Mouse (Mus musculus): ENCODE measurements around the gene Vcp.
A peak's percentile ranks its signal among the peaks of the same experiment; 100 is the strongest.

The Vcp gene

DNA sequence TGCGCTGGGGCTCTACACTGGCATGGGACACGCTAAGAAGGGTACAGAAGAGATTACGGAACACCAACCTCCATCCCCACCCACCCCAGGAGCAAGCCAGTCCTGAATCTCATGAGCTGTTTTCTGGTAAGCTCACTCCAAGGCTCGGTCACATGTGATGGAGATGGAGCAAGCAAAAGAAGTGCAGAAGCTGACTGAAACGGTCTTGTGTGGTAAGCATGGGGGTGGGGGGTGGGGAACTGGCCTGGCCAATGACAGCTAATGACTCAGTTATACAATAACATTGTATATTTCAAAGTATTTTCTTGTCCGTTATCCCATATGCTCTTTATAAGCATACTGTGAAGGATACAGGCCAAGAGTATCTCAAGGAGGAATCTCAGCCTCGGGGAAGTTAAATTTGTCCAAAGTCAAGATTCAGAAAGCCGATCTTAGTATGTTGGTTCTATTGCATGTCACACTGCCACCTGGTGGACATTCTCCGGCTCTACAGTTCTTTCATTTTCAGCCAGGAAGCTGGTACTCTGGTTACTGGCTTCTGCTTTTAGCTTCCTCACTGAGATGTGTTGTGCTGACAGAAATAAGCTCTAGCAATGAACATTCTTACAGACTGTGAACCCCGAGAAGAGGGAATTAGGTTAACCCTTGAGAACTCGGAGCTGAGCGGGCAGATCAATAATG lies 35.1 kb downstream of the Vcp start:
- peak in 1 of 2 experiments; percentile 46 for DNase-seq

DNA sequence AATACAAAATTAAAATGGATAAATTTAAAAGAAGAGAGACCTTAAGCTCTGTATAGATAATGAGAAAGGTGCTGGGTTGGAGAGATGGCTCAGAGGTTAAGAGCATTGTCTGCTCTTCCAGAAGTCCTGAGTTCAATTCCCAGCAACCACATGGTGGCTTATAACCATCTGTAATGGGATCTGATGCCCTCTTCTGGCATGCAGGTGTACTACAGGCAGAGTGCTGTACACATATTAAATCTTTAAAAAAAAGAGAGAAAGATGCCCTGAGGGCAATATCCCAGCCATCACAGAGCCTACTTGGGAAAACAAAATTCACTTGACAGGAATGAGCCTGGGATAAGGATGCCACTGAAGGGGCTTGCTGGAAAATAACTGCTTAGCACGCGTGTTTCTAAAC lies 36.8 kb downstream of the Vcp start:
- DNase-seq, result no peak

DNA sequence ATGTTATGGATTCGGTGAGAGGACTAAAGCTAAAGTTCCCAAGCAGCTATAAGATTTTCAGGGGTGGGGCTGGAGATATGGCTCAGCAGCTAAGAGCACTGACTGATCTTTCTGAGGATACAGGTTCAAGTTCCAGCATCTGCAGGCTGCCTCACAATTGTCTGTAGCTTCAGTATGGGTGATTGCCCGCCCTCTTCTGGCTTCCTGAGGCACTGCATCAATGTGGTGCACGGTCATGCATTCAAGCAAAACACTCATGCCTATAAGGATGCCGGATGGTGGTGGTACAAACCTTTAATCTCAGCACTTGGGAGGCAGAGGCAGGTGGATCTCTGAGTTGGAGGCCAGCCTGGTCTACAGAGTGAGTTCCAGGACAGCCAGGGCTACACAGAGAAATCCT lies 38.7 kb downstream of the Vcp start:
- DNase-seq, result peak in 1 of 2 experiments; percentile 60

DNA sequence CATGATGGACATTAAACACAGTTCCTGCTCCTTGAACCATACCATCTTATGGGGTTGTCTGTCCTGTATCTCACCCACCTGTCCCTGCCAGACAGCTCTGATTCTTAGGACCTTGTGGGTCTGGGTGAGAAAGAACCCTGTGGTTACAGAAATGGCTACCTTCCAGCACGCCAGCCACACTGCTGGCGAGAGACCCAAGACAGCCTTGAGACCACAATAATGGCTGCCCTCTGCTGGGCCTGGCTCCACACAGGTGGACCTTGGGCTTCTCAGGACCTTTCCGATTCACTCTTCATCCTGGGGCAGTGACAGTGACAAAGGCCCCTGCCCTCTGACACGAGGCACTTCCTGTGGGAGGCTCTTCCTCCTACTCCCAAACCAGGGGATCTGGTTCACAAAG lies 40.9 kb downstream of the Vcp start:
- no peak for DNase-seq

DNA sequence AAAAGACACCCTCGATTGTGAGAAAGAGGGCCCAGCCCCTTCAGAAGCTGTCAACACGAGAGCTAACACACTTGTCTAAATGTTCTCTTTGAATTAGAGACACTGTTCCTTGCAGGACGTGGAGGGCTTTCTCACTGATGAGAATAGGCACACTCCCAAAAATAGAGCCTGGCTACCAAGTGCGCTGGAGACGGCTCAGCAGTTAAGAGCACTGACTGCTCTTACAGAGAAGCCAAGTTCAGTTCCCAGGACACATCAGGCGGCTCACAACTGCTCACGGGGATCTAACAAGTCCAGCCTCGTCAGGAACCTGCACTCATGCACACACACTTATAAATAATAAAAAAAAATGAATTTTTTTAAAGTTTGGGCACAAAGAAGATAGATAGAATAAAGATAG lies 41.4 kb downstream of the Vcp start:
- no peak for DNase-seq

DNA sequence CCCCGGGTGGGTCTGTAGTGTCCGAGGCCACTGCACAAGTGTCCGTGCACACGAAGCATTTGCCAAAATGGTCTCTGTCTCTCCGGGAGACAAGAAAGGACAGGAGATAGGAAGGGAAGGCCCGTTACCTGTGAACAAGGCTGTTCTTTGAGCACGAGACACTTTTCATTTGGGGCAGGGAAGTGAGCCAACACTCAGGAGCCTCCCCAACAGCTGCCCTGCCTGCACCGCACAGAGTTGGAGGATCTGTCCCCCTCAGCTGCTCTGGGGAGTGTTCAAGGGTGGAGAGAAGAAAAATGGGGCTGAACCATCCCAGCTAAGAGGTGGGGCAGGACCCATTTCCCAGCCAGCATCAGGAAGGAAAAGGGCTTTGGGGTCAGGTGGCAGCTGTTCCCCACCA lies 42.3 kb downstream of the Vcp start:
- DNase-seq, result no peak

DNA sequence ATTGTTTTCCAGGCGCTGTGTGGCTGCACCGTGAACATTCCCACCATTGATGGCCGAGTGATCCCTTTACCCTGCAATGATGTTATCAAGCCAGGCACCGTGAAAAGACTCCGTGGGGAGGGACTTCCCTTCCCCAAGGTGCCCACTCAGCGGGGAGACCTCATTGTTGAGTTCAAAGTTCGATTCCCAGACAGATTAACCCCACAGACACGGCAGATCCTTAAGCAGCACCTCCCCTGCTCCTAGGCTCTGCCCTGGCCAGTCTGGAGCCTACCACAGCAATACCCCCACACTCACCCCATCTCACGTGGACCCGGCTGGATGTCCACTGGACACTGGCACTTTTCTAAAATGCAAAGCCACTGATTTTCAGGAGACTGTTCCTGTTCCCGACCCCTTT lies 43.0 kb downstream of the Vcp start:
- DNase-seq, result no peak

DNA sequence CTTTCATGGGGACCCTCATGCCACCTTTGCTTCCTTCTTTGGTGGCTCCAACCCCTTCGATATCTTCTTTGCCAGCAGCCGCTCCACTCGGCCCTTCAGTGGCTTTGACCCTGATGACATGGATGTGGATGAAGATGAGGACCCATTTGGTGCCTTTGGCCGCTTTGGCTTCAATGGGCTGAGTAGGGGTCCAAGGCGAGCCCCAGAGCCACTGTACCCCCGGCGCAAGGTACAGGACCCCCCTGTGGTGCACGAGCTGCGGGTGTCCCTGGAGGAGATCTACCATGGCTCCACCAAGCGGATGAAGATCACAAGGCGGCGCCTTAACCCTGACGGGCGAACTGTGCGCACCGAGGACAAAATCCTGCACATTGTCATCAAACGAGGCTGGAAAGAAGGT lies 43.7 kb downstream of the Vcp start:
- no peak for DNase-seq

DNA sequence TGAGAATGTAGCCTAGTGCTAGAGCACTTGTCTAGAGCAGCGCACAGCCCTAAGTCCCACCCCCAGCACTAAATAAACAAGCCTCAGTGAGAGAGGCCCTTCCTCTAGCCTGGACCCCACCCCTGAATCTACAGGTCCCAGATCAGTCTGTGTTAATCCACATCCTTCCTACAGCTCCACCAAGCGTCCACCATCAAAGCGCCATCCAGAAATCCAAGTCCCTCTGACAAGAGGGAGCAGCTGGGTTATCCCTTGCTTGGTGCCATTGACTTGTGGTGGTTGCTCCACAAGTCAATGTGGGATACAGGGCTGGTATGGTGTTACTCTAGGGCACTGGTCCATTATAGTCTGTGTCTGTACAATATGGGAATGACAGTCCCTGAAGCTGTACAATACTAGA lies 45.1 kb downstream of the Vcp start:
- no peak for DNase-seq

DNA sequence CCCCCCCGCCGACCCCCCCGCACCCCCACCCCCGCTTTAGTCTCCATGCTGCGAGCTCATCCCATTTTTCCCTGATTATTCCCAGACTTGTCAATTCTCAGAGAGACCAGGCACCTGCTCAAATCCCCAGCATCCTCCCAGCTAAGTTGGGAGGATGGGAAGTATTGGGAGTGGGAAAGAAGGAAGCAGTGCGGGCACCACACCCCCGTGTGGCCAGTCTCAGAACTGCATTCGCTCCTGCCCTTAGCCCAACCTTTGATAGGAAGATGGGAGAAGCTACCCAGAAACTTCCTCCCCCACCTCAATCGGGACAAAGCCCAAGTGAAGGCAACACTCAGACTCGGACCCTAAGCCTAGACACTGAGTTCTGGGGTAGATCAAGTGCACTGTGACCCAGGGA lies 46.0 kb downstream of the Vcp start:
- DNase-seq, result peak; percentile 25 to 64

DNA sequence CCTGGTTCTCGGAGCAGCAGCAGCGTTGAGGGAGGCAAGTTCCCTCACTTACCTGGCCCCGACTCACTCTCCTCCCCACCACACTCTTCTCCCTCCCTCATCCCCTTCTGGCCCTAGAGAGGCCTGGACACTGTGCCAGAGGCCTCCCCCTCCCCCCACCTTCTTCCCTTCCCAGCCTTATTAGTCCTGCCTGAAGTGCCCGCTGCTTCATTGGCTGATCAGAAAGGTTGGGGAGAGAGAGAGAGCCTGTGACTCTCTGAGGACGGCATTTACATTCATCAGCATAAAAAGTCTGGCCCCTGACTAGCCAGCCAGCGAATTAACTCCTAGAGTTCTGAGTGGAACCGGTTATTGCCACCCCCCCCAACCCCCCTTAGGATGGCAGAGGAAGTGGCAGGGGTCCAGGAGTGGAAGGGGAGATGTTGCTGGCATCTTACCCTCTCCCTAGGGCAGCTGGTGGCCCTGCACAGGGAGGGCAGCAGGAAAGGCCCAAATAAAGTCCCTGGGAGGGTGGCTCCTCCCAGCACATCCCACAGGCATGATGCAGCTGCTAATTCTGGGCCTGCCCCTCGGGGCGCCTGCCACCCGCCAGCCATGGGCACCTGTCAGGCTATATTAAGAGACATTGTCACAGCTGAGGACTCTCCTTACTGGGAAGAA lies 46.7 kb downstream of the Vcp start:
- DNase-seq, result no peak

DNA sequence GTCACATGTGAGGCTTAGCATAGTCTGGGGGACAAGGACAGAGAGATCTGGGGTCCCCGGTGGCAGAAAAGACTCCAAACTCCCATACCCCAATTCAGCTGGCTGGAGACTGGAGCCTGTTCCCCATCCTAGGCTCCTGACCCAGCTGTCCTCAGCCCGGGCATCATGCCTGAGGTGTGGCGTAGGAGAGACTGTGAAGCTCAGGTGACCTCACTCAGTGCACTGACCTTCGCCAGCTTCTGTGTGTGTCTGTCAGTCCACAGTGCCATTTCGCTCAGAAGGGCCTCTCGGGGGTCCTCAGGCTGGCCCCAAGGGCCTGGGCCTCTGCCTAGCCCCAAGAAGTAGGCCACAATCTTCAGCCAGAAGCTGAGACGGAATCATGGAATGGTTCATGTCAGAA lies 47.7 kb downstream of the Vcp start:
- no peak for DNase-seq

DNA sequence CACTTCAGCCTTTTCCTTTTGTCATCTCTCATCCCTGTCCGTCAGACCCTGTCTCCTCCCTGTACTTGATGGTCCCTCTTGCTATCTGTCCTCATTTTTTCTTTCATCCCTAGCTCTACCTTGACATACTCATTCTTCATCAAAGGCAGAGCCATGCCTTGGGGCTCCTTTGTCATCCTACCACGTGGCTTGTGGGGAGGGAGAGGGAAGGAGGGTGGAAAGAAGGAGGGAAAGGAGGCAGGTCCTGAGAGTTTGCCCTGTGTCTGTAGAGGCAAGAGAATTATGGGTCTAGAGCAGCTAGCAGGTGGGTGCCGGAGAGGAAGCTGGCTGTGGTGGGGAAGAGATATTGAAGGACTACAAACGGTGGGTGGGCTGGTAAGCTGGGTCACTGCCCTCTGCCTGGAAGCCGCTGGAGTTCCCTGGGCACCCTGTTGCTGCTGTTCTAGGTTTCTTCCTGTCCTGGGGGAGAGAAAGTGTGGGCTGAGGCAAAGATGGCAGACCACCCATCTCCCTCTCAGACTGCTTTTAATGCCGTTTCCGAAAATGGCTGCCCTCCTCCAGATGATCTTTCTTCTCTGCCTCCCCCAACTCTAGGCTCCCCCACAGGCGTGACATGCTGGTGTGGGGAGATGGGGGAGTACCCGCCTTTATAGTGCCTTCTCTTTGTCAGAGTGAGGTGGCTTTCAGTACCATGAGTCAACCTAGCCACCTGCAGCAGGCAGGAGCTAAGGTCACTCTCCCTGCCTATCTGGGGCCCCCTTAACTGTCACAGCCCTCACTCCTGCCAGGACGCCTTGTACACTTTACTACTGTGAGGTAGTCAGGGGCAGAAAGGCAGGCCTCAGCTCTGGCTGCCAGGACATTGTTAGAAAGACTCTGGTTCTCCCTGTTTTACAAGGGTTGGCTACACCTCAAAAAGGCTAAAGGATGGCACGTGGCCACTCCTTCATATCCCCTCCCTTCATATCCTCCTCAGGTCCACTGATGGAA lies 48.8 kb downstream of the Vcp start:
- DNase-seq, result no peak

DNA sequence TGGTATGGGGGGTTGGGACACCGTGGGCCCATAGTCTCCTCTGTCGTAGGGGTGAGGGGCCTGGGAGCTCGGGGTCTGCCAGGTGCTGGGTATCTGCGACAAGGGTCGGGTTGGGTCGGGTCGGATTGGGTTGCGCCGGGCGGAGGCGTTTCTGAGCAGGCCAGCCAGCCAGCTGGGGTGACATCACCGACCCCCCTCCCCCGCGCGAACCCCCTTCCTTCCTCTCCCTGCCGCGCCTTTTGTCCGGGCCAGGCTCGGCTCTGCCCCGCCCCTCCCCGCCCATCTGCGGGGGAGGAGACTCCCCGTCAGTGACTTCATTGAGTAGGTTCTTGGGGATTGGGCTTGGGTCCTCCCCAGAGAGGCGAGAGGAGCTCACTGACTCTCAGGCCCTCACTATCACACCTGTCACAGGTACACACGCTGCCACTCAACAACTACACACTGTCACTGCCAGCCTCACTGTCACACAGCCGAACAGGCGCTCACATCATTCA lies 50.2 kb downstream of the Vcp start:
- peak; percentile 85 to 90 for DNase-seq

DNA sequence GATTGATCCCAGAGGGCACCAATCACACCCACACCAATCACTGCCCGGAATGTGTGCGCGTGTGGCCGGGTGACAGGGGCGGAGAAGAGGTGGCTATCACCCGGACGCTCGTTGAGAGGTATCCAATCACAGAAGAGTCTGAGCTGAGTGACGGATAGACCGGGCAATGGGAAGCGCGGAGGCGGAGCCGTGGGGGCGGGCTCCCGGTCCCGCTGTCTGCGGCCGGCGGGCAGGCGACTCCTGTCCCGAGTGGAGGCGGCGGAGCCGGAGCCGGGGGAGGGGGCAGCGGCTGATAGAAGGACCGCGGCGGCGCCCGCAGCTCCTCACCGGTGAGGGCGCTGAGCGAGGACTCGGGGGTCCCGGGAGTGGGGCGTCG lies 50.6 kb downstream of the Vcp start, which contains the start of gene Dnajb5:
Dnajb5 (plus strand) TSS at position 139 of the 376 bp plus-strand sequence.
- peak; percentile 96 to 98 for DNase-seq

DNA sequence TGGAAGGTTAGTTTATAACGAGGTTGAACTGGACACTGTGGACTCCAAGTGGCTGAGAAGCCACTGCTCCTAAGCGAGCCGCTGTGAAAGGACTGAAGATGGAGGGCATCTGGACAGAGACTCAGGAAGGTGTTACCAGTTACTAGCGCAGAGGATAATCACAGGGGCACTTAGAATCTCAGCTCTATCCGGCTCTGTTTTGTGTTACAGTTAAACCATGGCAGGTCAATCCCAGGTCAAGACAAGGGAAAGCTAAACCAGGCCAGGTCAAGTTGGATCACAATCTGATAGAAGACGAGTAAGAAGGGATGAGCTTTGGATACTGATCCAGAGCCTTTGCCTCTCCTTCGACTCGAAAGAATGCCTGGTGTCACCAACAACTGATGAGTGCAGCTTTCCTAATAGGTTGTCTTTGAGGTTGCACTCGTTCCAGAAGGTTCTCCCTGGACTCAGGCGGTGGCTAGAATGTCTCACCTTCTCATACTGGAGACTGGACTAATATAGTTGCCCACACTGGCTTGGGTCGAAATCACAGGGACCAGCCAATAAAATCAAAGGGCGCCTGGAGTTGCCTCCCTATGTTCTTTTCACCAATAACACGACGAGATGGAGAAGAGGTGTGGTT lies 51.1 kb downstream of the Vcp start:
- no peak for DNase-seq

DNA sequence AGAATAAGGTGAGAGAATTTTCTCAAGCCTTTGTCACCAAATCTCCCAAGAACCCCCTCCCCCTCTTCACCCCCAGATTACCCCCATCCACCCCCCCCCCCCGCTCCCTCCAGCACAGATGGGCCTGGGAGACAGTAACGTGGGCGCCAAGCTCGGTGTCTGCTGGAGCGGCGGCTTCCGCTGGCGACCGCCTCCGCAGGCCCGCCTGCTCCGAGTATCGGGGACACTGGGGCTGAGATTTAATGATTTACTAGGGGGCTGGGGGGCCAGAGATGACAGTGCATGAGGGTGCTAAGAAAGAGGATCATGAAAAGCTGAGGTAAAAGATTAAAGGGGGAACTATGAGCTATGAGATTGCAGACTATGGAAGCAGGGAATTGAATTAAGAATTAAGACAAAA lies 51.8 kb downstream of the Vcp start:
- no peak for DNase-seq

DNA sequence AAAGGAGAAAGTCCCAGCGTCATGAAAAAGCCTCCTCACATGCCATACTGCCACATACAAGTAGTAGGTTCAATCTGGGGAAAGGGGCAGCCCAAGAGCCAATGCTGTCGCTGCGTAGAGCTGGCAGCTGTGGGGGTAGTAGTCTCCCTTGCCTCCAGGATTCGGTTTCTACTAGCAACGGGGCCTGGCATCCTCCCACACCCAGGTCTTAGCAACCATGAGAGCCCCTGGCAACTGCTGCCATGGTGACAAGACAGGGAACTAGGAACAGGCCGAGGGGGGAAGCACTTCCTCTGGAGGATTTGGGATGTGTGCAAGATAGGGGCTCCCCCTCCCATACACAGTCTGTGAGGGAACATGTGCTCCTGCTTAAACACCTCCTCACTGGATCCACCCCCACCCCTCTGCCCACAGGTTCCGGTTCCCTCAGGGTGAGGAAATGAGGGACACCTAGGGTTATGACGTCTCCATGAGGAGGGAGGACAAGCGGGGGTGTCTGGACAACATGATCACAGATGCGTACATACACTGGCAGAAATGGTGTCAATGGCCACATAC lies 53.5 kb downstream of the Vcp start:
- no peak for DNase-seq

DNA sequence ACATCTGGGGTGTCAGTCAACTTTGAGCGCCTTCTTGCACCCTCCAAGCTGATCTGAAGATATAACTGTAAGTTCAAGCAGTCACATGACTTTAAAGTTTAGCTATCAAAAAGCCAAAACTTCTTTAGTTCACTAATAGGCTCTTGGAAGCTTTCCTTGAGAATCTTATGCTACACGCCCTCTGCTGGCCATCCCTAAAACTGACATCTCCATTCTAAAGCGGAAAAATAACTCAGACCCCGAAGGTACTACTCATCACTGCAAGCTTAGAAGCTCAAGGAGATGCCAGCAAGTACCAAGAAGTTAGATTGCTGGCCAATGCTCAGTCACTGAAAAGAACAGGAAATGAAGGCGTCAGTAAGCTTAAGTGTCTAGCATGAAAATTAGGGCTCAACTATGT lies 54.4 kb downstream of the Vcp start:
- DNase-seq, result peak in 1 of 2 experiments; percentile 50

DNA sequence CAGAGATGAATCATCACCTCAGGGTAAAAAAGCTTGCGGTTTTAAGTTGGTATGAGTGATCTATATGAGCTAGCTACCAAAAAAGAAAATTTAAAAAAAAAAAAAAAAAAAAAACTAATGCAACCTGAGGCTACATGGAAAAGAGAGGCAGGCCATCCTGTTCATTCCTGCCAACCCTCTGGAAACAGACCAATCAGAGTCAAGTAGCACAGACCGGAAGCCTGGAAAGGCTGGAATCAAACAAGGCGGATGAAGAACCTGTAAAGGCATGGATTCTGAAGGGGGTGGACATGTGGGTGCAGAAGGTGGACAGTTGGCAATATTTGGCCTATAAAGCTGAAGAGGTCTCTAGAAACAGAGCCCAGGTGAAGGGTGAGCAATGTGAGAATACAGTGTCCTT lies 54.9 kb downstream of the Vcp start:
- no peak for DNase-seq

DNA sequence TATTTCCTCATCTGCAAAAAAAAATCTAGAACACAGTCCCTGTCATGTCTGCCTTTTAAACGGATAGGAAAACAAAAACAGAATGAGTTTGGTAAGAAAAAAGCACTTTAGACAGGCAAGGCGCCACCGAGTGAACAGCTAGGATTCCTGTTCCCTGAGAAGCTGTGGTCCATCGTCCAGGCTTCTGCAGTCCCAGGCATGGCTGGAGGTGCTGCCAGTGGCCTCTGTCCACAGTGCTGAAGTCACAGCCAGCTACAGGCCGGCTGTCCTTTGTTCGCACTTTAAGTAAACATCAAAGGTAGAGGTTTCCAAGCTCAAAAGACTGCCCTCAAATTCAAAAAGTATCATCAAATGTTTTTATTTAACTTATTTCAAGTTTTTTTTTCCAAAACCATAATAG lies 55.3 kb downstream of the Vcp start:
- DNase-seq, result no peak

DNA sequence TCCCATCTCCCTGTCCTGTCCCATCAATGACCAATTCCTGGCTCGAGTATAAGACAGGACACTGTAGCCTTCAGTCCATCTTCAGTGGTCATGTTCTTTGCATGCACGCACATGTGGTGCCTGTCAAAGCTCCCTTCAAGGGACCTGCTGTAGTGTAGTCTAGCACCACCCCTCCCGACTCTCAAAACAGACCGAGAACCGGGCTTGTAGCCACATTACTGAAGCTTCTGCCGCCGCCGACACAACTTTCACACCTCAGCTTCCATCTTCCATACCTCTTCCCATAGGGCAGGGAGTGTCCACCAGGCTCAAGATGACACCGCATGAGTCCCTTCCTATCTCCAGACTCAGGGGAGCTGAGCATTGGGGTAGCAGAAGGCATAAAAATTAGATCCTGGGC lies 56.1 kb downstream of the Vcp start:
- DNase-seq, result no peak

DNA sequence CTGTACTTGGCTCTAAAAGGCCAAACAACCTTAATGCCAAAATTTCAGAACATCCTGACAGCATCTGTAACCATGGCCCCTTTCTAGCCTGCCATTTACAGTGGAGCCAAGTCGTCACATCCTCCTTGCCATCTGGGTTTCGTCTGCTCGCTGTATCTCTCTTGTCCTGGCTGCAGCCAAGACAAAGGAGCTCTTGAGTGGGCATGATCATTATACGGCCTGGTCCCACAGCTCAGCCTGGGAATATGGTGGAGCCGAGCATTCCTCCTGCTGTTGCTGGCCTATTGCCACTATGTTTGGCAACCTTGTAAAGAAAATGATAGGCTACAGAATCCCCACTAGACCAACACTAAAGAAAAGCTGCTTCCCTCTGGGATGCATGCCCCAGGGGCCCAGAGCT lies 57.0 kb downstream of the Vcp start:
- no peak for DNase-seq

Data from spleen, adult 18-20 months (tissue).